Mouse (Mus musculus): ENCODE results near the gene Rfk. TPM values are rescaled to one million over a fixed set of nuclear protein-coding genes. Genes with fewer than 3 reads are reported as not detected.
A peak's percentile ranks its signal among the peaks of the same experiment; 100 is the strongest.

Rfk gene
- 74.6 and 75.6 TPM in 2 replicates for polyA plus RNA-seq (2016; fragmentation: Nextera tagmentation; extraction: Ambion mirVana)

DNA sequence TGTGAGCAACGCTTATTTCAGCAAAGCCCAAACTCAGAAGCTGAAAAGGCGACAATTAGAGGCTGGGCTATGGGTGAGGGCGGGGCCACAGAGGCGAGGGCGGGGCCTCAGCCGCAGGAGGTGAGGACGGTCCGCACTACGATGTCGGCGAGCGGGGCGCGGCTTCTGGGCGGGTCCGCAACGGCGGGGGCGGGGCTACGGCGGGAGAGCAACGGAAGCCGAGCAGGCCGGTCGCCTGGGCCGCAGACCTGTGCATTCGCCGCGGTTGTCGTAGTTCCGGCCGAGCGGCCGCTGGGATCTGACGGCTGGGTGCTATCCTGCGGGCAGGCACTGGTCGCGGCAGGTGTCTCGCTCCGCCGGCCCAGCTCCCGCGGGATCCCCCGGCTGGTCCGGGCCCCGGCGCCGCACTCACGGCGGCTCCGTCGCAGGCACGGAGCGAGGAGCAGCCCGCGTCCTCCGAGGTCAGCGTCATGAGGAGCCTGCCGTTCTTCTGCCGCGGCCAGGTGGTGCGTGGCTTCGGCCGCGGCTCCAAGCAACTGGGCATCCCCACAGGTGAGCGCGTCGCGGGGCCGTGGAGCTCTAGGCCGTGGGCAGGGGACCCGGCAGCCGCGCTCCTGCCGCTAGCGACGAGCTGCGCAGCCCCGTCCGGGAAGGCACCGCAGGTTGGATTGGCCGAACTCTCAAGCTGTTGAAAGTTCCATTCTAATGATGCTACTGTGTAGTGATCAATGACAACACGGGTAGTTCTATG, at the start of gene Rfk:
TSS of gene Rfk (plus strand) at position 203 of the 751 bp plus-strand sequence.
- WGBS, result under 1% methylated on average over 83 of the region's 83 CpGs

DNA sequence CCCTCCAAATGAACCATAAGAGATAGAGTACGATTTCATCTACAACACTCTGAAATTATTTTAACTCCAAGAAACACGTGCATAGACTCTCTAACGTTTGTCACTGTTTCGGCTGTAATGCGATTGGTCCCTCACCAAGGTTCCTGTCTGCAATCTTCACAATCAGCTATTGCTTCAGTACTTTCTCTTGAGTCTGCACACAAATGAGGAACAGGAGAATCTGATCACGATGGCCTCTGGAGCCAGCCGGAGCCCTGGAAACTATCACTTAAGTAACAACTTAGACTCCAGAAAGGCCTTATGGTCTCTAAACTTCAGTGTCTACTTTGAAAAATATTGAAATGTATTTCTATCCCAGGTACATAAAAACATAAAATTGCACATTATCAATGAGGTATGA, 49.0 kb upstream of the Rfk start:
- Histone ChIP-seq H3K4me3 (no peak overlapping the region), H3K9me3 (no peaks in the 10 kb centered on the region), H3K4me1 (no peaks in the 10 kb centered on the region), H3K27ac (no peak overlapping the region), H3K36me3 (replicated peaks) (no peaks in the 10 kb centered on the region), H3K27me3 (ENCODE audit: poor library complexity, severe bottlenecking) (no peaks in the 10 kb centered on the region)
- DNase-seq (ENCODE audit: extremely low spot score, low spot score), result no peak
- 93% methylated on average over 7 of the region's 7 CpGs for WGBS

More for the DNA sequence above, at the start of gene Rfk:
- Histone ChIP-seq H3K9me3 (no peaks in the 10 kb centered on the region), H3K36me3 (replicated peaks) (peaks cover 32% of the 10 kb centered on the region), H3K27me3 (ENCODE audit: poor library complexity, severe bottlenecking) (peaks cover 23% of the 10 kb centered on the region), H3K27ac (peak within 1 kb of the TSS; percentile 90), H3K4me1 (peaks cover 17% of the 10 kb centered on the region), H3K4me3 (peak within 1 kb of the TSS; percentile 92)
- peak; percentile 93 for DNase-seq (ENCODE audit: extremely low spot score, low spot score)

DNA sequence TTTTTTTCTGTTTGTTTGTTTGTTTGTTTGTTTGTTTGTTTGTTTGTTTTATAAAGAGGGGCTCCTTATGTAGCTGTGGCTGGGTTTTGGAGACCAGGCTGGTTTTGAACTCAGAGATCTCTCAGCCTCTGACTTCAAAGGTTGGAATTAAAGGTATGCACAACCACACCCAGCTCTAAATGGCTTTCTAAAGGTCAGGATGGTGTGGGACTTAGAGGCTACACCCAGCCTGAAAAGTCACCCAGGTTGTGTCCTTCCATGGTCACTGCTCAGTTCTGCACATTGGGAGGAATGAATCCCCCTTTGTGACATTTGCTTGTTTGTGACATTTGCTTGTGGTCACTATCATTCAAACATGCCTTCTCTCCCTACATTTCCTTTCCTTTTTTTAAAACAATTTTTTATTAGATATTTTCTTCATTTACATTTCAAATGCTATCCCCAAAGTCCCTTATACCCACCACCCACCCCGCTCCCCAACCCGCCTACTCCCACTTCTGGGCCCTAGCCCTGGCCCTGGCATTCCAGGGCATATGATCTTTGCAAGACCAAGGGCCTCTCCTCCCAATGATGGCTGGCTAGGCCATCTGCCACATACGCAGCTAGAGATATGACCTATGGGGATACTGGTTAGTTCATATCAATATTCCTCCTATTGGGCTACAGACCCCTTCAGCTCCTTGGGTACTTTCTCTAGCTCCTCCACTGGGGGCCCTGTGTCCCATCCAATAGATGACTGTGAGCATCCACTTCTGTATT, 46.9 kb upstream of the Rfk start:
- H3K27ac ChIP-seq, result no peak overlapping the region
- DNase-seq (ENCODE audit: extremely low spot score, low spot score), result no peak
- no peak overlapping the region for H3K4me3 ChIP-seq
- H3K27me3 ChIP-seq (ENCODE audit: poor library complexity, severe bottlenecking), result no peaks in the 10 kb centered on the region
- no peaks in the 10 kb centered on the region for H3K4me1 ChIP-seq
- 95% methylated on average over 3 of the region's 3 CpGs for WGBS
- H3K36me3 ChIP-seq (replicated peaks), result no peaks in the 10 kb centered on the region
- H3K9me3 ChIP-seq, result no peaks in the 10 kb centered on the region

DNA sequence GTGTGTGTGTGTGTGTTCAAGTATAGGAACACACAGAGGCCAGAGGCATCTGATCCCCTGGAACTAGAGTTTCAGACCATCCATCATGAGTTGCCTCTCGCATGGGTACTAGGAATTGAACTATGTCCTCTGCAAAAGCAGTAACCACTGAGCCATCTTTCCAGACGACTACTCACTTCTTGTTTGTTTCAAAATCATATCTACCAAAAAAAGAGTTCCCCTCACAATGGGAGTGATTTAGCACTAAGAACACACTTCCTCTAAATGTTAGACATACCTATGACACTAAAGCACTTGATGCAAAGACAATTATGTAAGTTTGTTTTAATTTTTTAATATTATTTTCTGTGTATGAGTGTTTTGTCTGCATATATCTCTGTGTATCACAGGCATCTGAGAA, 46.0 kb upstream of the Rfk start:
- Histone ChIP-seq H3K9me3 (no peaks in the 10 kb centered on the region), H3K36me3 (replicated peaks) (no peaks in the 10 kb centered on the region), H3K27ac (no peak overlapping the region), H3K4me1 (no peaks in the 10 kb centered on the region), H3K4me3 (no peak overlapping the region), H3K27me3 (ENCODE audit: poor library complexity, severe bottlenecking) (no peaks in the 10 kb centered on the region)
- DNase-seq (ENCODE audit: extremely low spot score, low spot score), result no peak
- 88% methylated on average over 2 of the region's 2 CpGs for WGBS

DNA sequence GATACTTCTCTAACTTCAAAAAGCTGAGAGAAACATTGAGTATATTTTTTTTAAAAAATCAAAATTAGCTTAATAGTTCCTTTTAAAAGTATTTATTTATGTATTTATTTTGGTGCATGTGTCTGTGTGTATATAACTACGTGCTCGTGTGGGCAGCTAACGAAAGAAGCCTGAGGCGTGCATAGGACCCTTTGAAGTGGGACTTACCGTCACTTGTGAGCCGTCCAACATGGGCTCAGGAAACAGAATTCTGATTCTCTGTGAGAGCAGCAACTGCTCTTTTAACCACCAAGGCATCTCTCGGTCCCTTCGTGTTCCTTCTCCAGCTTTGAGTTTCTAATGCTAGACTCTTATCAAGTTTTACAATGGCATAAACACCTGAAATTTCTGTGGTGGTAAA, 40.1 kb upstream of the Rfk start:
- H3K27ac ChIP-seq, result no peak overlapping the region

DNA sequence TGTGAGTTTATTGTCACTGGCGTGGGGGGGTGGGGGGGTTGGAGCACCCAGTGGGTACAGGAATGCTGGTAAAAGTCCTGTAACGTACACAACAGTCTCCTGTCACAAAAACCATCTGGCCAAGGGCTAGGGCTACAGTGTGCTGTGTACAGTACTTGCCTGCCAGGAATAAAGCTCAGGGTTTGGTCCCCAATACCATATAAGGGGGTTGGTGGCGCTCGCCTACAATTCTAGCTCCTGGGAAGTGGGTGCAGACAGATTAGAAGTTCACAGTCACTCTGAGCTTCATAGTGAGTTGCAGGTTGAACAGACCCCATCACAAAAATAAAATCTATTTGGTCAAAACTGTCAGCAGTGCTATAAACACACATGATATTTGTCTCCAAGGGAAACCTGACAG, 39.5 kb upstream of the Rfk start:
- Histone ChIP-seq H3K9me3 (no peaks in the 10 kb centered on the region), H3K4me1 (peaks cover 15% of the 10 kb centered on the region), H3K36me3 (replicated peaks) (no peaks in the 10 kb centered on the region), H3K27me3 (ENCODE audit: poor library complexity, severe bottlenecking) (peaks cover 36% of the 10 kb centered on the region), H3K4me3 (no peak overlapping the region), H3K27ac (no peak overlapping the region)
- no peak for DNase-seq (ENCODE audit: extremely low spot score, low spot score)
- WGBS, result 83% methylated on average over 4 of the region's 4 CpGs

More for the DNA sequence above, 40.1 kb upstream of the Rfk start:
- Histone ChIP-seq H3K9me3 (no peaks in the 10 kb centered on the region), H3K27me3 (ENCODE audit: poor library complexity, severe bottlenecking) (peaks cover 36% of the 10 kb centered on the region), H3K36me3 (replicated peaks) (no peaks in the 10 kb centered on the region), H3K4me1 (peaks cover 15% of the 10 kb centered on the region), H3K4me3 (no peak overlapping the region)
- DNase-seq (ENCODE audit: extremely low spot score, low spot score), result no peak
- WGBS, result 75% methylated on average over 8 of the region's 8 CpGs

DNA sequence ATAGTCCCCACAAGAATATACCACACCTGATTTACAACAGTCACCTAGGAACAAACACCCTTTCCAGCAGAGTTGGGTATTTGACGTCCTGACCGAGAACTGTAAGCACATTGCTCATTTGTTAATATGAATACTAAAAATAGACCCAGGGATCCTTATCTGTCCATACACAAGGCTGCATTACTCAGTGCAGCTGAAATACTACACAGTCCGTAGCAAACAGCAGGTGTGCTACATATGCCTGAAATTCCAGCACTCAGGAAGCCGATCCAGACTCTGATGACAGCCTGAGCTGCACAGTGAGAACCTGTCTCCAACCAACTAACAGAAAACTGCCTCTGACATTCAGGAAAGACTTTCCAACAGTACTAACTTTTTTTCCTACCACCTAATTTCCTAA, 39.0 kb upstream of the Rfk start:
- no peak for DNase-seq (ENCODE audit: extremely low spot score, low spot score)
- peaks cover 36% of the 10 kb centered on the region for H3K27me3 ChIP-seq (ENCODE audit: poor library complexity, severe bottlenecking)
- H3K36me3 ChIP-seq (replicated peaks), result no peaks in the 10 kb centered on the region
- no peak overlapping the region for H3K4me3 ChIP-seq
- H3K9me3 ChIP-seq, result no peaks in the 10 kb centered on the region
- WGBS, result 73% methylated on average over 4 of the region's 4 CpGs
- peaks cover 15% of the 10 kb centered on the region for H3K4me1 ChIP-seq
- H3K27ac ChIP-seq, result no peak overlapping the region

DNA sequence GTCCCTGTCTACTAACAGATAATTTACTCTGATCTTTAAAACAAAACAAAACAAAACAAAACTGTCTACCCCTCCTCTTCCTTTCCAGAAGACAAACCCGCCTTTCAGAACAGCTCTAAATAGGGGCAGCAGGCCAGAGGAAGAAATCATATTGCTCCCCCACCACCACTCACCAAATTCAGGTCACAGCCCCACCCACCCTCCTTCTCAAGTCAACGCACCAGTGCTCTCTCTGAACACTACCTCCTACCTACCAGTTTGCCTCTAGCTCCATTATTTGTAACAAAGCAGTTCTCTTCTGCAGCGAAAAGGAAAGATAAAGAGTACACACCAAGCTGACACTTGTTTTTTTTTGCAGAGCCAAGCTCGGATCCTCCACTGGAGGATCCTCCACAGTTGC, 38.5 kb upstream of the Rfk start:
- Histone ChIP-seq H3K4me3 (peak overlapping the region; percentile 63), H3K27ac (0 out of 2 replicates have a peak overlapping the region, but pooled peaks have one; percentile 69), H3K27me3 (ENCODE audit: poor library complexity, severe bottlenecking) (peaks cover 36% of the 10 kb centered on the region), H3K4me1 (peaks cover 15% of the 10 kb centered on the region), H3K9me3 (no peaks in the 10 kb centered on the region), H3K36me3 (replicated peaks) (no peaks in the 10 kb centered on the region)
- no peak for DNase-seq (ENCODE audit: extremely low spot score, low spot score)
- WGBS, result 46% methylated on average over 4 of the region's 4 CpGs

DNA sequence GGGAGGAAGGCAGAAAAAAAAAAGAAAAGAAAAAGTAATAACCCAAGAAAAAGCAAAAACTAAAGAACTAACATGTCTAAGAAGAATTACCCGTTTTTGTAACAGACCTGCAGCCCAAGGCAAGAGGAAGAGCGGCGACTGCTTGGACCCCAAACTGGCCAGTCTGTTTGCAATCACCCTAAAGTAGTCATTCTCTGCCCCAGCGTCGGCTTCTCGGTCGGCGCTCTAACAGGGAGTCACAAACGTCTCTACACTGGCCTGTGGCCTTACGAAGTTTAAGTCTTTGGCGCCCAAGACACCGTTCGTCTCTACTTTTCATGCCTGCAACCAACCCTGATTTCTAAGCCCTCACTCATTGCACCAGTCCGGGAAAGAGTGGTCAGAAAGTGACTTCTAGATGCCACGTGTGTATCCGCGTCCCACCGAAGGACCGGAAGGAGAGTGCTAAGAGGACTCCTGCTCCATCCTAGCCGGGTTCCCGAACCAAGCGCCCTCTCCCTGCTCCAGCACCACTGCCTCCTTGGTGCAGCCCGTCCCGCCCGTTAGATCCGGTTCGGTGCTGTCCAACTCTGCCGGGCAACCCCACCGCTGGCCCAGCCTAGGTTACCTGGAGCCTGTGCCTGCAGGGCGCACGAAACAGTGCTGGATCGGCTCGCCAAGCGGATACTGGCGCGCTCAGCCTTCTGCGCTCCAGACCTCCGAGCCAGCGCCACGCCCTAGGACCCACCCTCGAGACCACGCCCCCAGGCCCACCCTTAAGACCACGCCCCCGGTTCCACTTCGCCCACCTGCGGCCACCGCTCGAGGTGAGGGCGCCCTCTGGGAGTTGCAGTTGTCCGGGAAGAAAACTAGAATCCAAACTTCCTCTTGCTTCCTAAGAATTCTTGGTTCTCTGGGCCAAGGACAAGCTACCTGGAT, 37.6 kb upstream of the Rfk start:
- Histone ChIP-seq H3K27ac (peak overlapping the region; percentile 69), H3K4me1 (peaks cover 15% of the 10 kb centered on the region), H3K27me3 (ENCODE audit: poor library complexity, severe bottlenecking) (peaks cover 36% of the 10 kb centered on the region), H3K4me3 (peak overlapping the region; percentile 63), H3K36me3 (replicated peaks) (no peaks in the 10 kb centered on the region), H3K9me3 (no peaks in the 10 kb centered on the region)
- WGBS, result 2% methylated on average over 50 of the region's 50 CpGs
- peak; percentile 61 for DNase-seq (ENCODE audit: extremely low spot score, low spot score)

DNA sequence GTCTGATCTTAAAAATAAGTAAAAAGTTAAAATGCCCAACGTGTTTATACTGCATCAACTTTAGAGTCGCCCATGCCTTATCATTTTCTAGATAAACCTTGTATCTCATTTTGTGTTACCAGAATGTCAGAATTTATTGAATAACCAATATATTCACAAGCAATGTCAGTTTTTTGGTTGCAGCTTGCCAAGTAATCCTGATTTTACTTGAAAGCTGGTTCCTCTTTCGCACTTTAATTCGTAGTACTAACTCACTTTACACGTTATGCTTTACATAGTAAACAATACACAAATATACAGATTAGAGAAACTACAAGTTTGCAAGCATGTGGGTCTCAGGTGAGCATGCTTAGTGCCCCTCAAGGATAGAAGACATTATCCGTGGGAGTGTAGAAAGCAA, 36.9 kb upstream of the Rfk start:
- H3K36me3 ChIP-seq (replicated peaks), result no peaks in the 10 kb centered on the region
- WGBS, result 80% methylated on average over 6 of the region's 6 CpGs
- peak overlapping the region; percentile 63; the same call in 1 of the 2 replicates for H3K4me3 ChIP-seq
- H3K27me3 ChIP-seq (ENCODE audit: poor library complexity, severe bottlenecking), result peaks cover 36% of the 10 kb centered on the region
- no peaks in the 10 kb centered on the region for H3K9me3 ChIP-seq
- peaks cover 15% of the 10 kb centered on the region for H3K4me1 ChIP-seq
- DNase-seq (ENCODE audit: extremely low spot score, low spot score), result no peak
- H3K27ac ChIP-seq, result no peak overlapping the region

DNA sequence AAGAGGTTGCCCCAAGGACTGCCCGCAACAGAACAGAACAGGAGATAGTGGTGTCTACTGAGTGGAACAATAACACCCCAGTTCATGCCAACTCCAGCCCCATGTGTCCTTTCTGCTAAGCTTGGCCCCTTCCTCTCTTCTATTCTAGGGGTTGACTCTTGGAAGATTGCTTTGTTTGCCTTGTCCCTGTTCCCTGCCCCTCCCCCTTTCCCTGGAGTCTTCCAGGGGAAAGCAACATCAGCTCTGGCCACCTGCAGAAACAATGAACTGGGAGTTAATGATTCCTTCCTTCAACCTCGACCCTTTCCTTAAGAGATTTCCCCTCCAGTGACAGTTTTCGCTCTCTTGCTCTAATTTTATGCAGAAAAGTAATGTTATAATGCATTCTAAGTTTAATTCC, 36.5 kb upstream of the Rfk start:
- Histone ChIP-seq H3K9me3 (no peaks in the 10 kb centered on the region), H3K36me3 (replicated peaks) (no peaks in the 10 kb centered on the region), H3K4me1 (peaks cover 15% of the 10 kb centered on the region), H3K27me3 (ENCODE audit: poor library complexity, severe bottlenecking) (peaks cover 36% of the 10 kb centered on the region), H3K27ac (no peak overlapping the region), H3K4me3 (no peak overlapping the region)
- DNase-seq (ENCODE audit: extremely low spot score, low spot score), result no peak
- WGBS, result 53% methylated on average over 3 of the region's 3 CpGs

DNA sequence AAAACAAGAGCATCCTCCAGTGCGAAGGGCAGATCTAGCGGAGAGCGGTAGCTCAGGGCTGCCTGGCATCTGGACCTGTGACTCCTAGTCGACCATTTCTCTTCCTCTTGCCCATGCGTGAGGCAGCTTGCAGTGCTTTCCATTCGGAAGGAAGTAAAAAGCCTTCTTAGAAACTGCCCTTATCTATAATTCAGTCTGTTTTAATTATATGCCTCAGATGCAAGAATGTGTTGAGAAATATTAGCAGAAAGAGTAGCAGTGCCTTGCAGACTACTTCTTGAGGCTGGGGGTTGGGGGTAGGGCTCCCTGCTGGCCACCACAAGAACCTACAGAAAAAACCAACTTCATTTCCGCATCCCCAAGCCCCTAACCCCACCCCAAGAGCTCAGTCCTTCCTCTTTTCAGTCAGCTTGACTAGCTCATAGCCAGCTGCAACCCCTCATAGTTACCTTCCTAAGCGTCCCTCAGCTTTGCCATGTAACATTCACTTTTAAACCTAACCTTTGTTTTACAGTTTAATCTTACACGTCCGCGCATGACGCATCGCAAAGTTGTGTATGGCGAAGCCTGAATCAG, 34.4 kb upstream of the Rfk start:
- Histone ChIP-seq H3K4me1 (peaks cover 15% of the 10 kb centered on the region), H3K27ac (no peak overlapping the region), H3K9me3 (no peaks in the 10 kb centered on the region), H3K36me3 (replicated peaks) (no peaks in the 10 kb centered on the region), H3K4me3 (no peak overlapping the region), H3K27me3 (ENCODE audit: poor library complexity, severe bottlenecking) (peaks cover 33% of the 10 kb centered on the region)
- no peak for DNase-seq (ENCODE audit: extremely low spot score, low spot score)
- WGBS, result 80% methylated on average over 14 of the region's 14 CpGs
